1 mouse cellular context compared by ENCODE assay signal in genomic region chr5:136170512-136171362, GRCm38 (mm10).
TF ChIP-seq lines count a peak whose summit lies in the region.

Gene Orai2, minus strand, starts transcription at chr5:136170713.

TF ChIP-seq in CH12.LX, 34 proteins besides CTCF, POLR2A, EP300 and RAD21 (continued from another document):
- TF ChIP-seq MAFK (IDR thresholded peaks at IDR 0.05; ENCODE audit: insufficient replicate concordance, low read length) = no peak
- 0 out of 2 replicates have a peak, but pooled peaks have one; percentile 24 for TF ChIP-seq ELF1 (IDR thresholded peaks at IDR 0.05; ENCODE audit: low read depth, low read length)
- peak; percentile 45; the same call in 1 of the 2 replicates for TF ChIP-seq SIN3A (IDR thresholded peaks at IDR 0.05; ENCODE audit: low read length)
- TF ChIP-seq ZMIZ1 (IDR thresholded peaks at IDR 0.05; ENCODE audit: low read depth, low read length) = no peak
- TF ChIP-seq ZKSCAN1 (IDR thresholded peaks at IDR 0.05; ENCODE audit: borderline replicate concordance, low read depth, low read length) = no peak
- peak; percentile 96 for TF ChIP-seq BHLHE40 (IDR thresholded peaks at IDR 0.05; ENCODE audit: low read depth, low read length)
- no peak for TF ChIP-seq PAX5 (IDR thresholded peaks at IDR 0.05; ENCODE audit: low read length)
- 0 out of 2 replicates have a peak, but pooled peaks have one; percentile 2 for TF ChIP-seq NRF1 (IDR thresholded peaks at IDR 0.05; ENCODE audit: low read depth, low read length)
- TF ChIP-seq MXI1 (IDR thresholded peaks at IDR 0.05; ENCODE audit: low read depth, low read length) = peak; percentile 97
